Mouse (Mus musculus): ENCODE data around the gene Iqck. TPM values are rescaled to one million over a fixed set of nuclear protein-coding genes. Genes with fewer than 3 reads are reported as not detected.

Iqck gene
- polyA plus RNA-seq, 1 experiment from 2014 or later, result 3.8 TPM

DNA sequence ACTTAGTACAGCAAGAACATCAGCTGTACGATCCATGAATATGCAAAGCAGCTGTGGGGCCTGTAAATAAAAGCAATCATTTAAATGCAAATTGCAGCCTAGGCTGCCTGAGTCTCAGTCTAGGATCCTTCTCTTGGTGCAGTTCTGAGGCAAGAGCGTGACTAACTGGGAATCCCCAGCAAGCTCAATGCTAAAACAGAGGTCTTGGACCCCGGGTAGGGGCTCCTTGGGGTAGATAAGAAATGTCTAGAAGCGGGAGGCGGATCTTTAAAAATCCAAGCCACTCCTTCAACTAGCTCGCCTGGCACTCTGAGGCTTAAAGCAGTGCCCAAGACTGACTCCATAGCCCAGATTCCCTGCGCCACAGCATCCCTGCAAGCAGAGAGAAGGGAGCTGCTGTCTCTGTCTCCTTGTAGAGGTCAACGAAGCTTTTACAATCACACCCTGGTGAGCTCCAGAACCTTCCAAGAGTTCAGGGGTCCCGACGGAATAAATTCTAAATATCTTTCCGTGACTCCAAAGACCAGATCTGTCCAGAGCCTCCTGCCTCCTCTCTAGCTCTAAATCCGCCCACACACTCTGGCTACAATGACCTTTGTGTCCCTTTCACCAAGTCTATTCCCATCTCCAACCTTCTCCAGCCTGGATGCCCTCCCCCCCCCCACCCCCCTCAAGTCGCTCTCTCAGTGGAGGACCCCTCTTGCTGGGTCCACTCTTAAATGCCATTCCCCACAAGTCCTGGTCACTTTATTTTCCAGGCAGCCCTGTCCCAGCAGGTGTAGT lies 137.3 kb downstream of the Iqck start:
- Histone ChIP-seq H3K4me2 (ENCODE audit: low read length) (peak overlapping the region; percentile 89), H3K4me3 (ENCODE audit: low read length) (peak overlapping the region; percentile 64), H3K27ac (ENCODE audit: low read depth, low read length) (peak overlapping the region; percentile 58), H3K36me3 (ENCODE audit: control insufficient read depth, insufficient read depth, low read length) (no peaks in the 10 kb centered on the region), H3K9ac (ENCODE audit: low read depth, low read length) (peak overlapping the region; percentile 35), H3K9me3 (ENCODE audit: control insufficient read depth, low read length) (no peaks in the 10 kb centered on the region), H3K4me1 (ENCODE audit: control insufficient read depth, insufficient read depth, low read depth, low read length) (peaks cover 56% of the 10 kb centered on the region), H3K27me3 (replicated peaks; ENCODE audit: control insufficient read depth, insufficient read depth, low read length) (no peaks in the 10 kb centered on the region)
- ATAC-seq, result peak; percentile 21
- 12% methylated on average over 13 of the region's 13 CpGs for whole genome bisulfite sequencing

DNA sequence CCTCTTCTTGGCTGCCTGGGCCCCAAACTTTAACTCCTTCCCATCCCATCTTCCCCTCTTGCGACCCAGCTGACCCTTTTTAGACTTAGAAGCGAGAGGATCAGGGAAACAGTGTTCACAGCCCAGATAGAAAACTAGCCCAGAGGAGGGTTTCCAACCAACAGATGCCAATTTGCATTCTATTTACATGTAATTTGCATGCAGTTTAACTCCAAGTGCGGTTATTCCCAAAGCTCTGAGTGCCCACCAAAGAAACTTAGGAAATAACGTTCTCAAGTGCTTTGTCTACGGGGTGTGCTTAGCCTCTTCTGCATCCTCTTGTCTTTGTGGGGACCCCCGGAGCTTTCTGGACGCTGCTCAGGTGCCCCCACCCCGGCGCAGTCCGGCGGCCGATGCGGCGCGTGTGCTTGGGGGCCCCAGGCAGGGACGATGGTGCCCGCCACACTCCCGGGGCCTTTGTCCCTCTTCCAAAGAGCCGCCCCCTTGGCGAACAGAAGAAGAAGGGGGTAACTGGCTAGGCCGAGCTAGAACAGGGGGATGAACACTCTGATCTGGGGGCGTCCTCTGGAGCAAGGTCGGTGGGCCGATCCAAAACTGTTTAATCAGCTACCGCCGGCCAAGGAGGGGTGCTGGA lies 138.2 kb downstream of the Iqck start:
- Histone ChIP-seq H3K4me3 (ENCODE audit: low read length) (peak overlapping the region; percentile 64), H3K9me3 (ENCODE audit: control insufficient read depth, low read length) (no peaks in the 10 kb centered on the region), H3K9ac (ENCODE audit: low read depth, low read length) (peak overlapping the region; percentile 79), H3K36me3 (ENCODE audit: control insufficient read depth, insufficient read depth, low read length) (no peaks in the 10 kb centered on the region), H3K4me2 (ENCODE audit: low read length) (peak overlapping the region; percentile 89), H3K27ac (ENCODE audit: low read depth, low read length) (peak overlapping the region; percentile 64), H3K27me3 (replicated peaks; ENCODE audit: control insufficient read depth, insufficient read depth, low read length) (no peaks in the 10 kb centered on the region), H3K4me1 (ENCODE audit: control insufficient read depth, insufficient read depth, low read depth, low read length) (peaks cover 56% of the 10 kb centered on the region)
- peak; percentile 15; the same call in 1 of the 2 replicates for ATAC-seq
- 1% methylated on average over 26 of the region's 26 CpGs for WGBS

DNA sequence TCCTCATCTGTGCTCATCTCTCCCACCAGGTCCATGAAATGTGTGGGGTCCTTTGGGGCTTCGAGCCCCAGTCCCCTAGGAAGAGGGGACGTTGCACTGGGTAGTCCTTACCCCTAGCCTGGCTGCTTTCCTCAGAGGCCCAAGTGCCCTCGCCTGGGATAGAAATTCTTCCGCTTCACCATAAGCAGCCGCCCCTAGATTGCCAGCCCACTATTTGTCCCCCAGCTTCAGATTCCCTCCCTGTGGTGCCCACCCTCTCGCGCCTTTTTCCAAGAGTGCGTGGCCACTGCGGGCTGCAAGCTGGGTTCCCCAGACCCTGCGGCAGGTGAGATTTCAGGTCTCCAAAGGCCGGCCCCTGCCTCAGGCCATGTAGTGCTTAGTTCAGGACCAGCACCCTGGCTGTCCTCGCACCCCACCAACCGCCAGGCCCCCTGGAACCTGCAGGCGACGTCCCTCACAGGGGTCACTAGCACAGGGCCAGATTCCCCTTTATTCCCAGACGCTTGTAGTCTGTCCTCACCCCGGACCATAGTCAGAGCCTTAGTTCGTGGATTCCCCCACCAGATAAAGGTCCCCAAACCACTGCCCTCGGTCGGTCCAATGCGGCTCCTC lies 138.8 kb downstream of the Iqck start:
- H3K4me2 ChIP-seq (ENCODE audit: low read length), result peak overlapping the region; percentile 89
- peak overlapping the region; percentile 64 for H3K4me3 ChIP-seq (ENCODE audit: low read length)
- ATAC-seq, result peak; percentile 6
- 0% methylated on average over 20 of the region's 21 CpGs for whole genome bisulfite sequencing
- peak overlapping the region; percentile 64 for H3K27ac ChIP-seq (ENCODE audit: low read depth, low read length)
- H3K9ac ChIP-seq (ENCODE audit: low read depth, low read length), result peak overlapping the region; percentile 79
- H3K4me1 ChIP-seq (ENCODE audit: control insufficient read depth, insufficient read depth, low read depth, low read length), result peaks cover 56% of the 10 kb centered on the region
- H3K9me3 ChIP-seq (ENCODE audit: control insufficient read depth, low read length), result no peaks in the 10 kb centered on the region
- H3K36me3 ChIP-seq (ENCODE audit: control insufficient read depth, insufficient read depth, low read length), result no peaks in the 10 kb centered on the region
- no peaks in the 10 kb centered on the region for H3K27me3 ChIP-seq (replicated peaks; ENCODE audit: control insufficient read depth, insufficient read depth, low read length)

DNA sequence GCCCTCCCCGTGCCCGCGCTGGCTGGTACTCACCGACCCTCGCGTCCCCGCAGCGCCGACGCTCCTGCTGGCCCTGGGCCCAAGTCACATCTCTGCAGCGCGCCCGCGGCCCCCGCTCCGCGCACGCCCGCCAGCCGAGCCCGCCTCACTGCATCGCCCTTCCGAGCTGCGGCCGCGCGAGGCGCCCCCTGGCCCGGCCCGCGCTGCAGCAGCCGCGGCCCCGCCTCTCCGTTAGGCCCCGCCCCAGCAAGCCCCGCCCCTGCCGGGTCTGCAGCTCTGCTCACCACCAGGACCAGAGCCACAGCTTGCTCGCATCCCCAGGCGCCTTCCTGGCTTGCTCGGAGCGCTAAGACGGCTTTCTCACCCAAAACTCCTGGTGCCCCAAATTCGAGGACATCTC lies 139.5 kb downstream of the Iqck start, which contains the start of gene Gprc5b:
Gprc5b (minus strand) TSS at position 205 of the 400 bp plus-strand sequence.
- H3K27me3 ChIP-seq (replicated peaks; ENCODE audit: control insufficient read depth, insufficient read depth, low read length), result no peaks in the 10 kb centered on the region
- H3K27ac ChIP-seq (ENCODE audit: low read depth, low read length), result peak within 1 kb of the TSS; percentile 64
- peak within 1 kb of the TSS; percentile 64 for H3K4me3 ChIP-seq (ENCODE audit: low read length)
- peak within 1 kb of the TSS; percentile 79 for H3K9ac ChIP-seq (ENCODE audit: low read depth, low read length)
- ATAC-seq, result peak; percentile 86
- WGBS, result under 1% methylated on average over 21 of the region's 44 CpGs
- H3K4me1 ChIP-seq (ENCODE audit: control insufficient read depth, insufficient read depth, low read depth, low read length), result peaks cover 54% of the 10 kb centered on the region
- H3K9me3 ChIP-seq (ENCODE audit: control insufficient read depth, low read length), result no peaks in the 10 kb centered on the region
- peak within 1 kb of the TSS; percentile 89 for H3K4me2 ChIP-seq (ENCODE audit: low read length)
- H3K36me3 ChIP-seq (ENCODE audit: control insufficient read depth, insufficient read depth, low read length), result no peaks in the 10 kb centered on the region

DNA sequence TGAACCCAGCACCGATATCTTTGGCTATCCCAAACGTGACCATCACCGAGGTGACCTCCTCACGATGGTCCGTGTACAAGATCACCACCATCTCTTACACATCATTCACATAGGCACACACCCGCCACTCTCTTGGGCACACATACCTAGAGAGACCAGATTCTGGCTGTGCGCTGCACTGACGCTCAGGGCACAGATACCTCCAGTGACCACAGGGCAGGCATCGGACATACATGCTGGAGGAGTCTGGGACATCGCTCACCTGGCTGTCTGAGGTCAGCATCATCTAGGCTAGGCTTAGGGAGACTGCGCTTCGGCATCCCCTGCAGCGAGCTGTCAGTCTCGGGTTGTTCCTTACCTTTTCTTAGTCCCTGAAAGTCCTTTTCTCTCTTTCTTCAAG lies 140.1 kb downstream of the Iqck start:
- H3K4me2 ChIP-seq (ENCODE audit: low read length), result peak overlapping the region; percentile 89
- 8% methylated on average over 14 of the region's 14 CpGs for WGBS
- H3K27ac ChIP-seq (ENCODE audit: low read depth, low read length), result no peak overlapping the region
- peak overlapping the region; percentile 64 for H3K4me3 ChIP-seq (ENCODE audit: low read length)
- H3K9me3 ChIP-seq (ENCODE audit: control insufficient read depth, low read length), result no peaks in the 10 kb centered on the region
- peaks cover 48% of the 10 kb centered on the region for H3K4me1 ChIP-seq (ENCODE audit: control insufficient read depth, insufficient read depth, low read depth, low read length)
- no peaks in the 10 kb centered on the region for H3K27me3 ChIP-seq (replicated peaks; ENCODE audit: control insufficient read depth, insufficient read depth, low read length)
- peak overlapping the region; percentile 79; the same call in 1 of the 2 replicates for H3K9ac ChIP-seq (ENCODE audit: low read depth, low read length)
- H3K36me3 ChIP-seq (ENCODE audit: control insufficient read depth, insufficient read depth, low read length), result no peaks in the 10 kb centered on the region
- ATAC-seq, result peak; percentile 34

DNA sequence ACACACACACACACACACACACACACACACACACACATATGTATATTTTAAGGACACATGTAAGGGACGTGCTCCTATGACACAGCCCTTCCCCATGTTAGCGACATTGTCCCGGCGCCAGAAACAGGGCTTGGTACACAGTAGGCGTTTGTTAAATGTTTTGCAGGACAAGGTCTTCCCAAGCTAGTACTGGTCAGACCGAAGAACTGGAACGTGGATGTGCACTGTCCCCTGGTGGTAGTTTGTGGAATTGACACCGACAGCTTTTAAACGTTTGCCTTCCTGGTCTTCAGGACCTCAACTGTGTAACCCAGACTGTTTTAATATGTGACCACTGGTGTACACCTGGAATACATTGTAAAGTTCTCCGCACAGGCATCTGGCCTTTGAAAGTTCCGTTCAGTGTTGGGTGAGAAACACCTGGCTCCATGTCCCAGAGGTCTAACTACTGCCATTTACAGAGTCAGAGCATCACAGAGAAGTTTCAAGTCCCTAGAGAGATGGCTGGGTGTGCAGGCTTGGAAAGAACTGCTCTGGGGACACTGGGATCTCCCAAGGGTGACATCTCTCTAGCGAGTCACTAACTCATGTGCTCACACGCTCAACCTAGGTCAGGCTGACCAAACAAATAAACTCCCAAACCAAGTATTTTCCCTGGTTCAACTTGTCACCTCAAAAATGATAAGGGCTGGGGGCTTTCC lies 140.7 kb downstream of the Iqck start:
- no peak overlapping the region for H3K9ac ChIP-seq (ENCODE audit: low read depth, low read length)
- peak; percentile 49 for ATAC-seq

DNA sequence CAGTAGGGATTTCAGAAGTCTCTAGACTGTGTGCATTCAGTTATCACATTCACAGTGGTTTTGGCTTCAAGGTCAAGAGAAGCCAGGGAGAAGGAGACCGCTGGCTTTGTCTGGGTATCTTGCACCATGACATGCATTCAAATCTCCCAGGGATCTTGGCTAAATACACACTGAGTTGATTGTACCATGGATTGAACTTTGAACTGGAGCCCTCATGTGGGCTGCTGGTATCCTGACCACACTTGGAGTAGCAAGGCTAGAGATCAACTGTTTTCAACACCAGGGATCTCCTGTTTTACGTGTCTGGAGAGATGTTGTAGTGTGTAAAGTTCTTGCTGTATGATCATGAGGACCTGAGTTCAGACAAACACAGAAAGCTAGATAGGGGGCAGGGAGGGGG lies 144.3 kb downstream of the Iqck start:
- H3K9ac ChIP-seq (ENCODE audit: low read depth, low read length), result no peak overlapping the region
- WGBS, result 78% methylated on average over 2 of the region's 2 CpGs
- no peaks in the 10 kb centered on the region for H3K36me3 ChIP-seq (ENCODE audit: control insufficient read depth, insufficient read depth, low read length)
- no peak overlapping the region for H3K4me2 ChIP-seq (ENCODE audit: low read length)
- peaks cover 8% of the 10 kb centered on the region for H3K4me1 ChIP-seq (ENCODE audit: control insufficient read depth, insufficient read depth, low read depth, low read length)
- no peak overlapping the region for H3K4me3 ChIP-seq (ENCODE audit: low read length)
- no peaks in the 10 kb centered on the region for H3K27me3 ChIP-seq (replicated peaks; ENCODE audit: control insufficient read depth, insufficient read depth, low read length)
- H3K9me3 ChIP-seq (ENCODE audit: control insufficient read depth, low read length), result no peaks in the 10 kb centered on the region
- H3K27ac ChIP-seq (ENCODE audit: low read depth, low read length), result no peak overlapping the region
- no peak for ATAC-seq

More for the DNA sequence above, 140.7 kb downstream of the Iqck start:
- peak overlapping the region; percentile 89 for H3K4me2 ChIP-seq (ENCODE audit: low read length)
- no peaks in the 10 kb centered on the region for H3K27me3 ChIP-seq (replicated peaks; ENCODE audit: control insufficient read depth, insufficient read depth, low read length)
- H3K4me3 ChIP-seq (ENCODE audit: low read length), result peak overlapping the region; percentile 64
- no peak overlapping the region for H3K27ac ChIP-seq (ENCODE audit: low read depth, low read length)
- WGBS, result 8% methylated on average over 13 of the region's 13 CpGs
- no peaks in the 10 kb centered on the region for H3K9me3 ChIP-seq (ENCODE audit: control insufficient read depth, low read length)
- peaks cover 42% of the 10 kb centered on the region for H3K4me1 ChIP-seq (ENCODE audit: control insufficient read depth, insufficient read depth, low read depth, low read length)
- no peaks in the 10 kb centered on the region for H3K36me3 ChIP-seq (ENCODE audit: control insufficient read depth, insufficient read depth, low read length)

DNA sequence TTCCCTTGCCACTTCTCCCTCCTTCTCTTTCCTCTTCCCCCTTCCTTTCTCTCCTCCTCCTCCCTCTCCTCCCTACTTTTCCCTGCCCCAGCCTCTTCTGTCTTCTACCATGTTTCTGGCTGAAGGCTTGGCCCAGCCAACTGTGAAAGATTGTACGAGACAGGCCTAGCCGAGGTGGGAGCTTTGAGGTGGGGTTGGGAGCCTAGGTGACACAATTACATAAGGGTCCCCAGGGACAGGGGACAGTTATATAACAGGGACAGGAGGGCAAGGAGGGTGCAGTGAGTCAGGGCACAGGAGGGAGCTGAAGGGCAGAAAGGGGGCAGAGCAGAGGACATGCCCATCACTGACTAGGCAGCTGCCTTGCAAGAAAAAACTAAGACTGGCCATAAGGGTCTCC lies 146.4 kb downstream of the Iqck start:
- Histone ChIP-seq H3K27me3 (replicated peaks; ENCODE audit: control insufficient read depth, insufficient read depth, low read length) (no peaks in the 10 kb centered on the region), H3K27ac (ENCODE audit: low read depth, low read length) (no peak overlapping the region), H3K4me2 (ENCODE audit: low read length) (no peak overlapping the region), H3K4me3 (ENCODE audit: low read length) (no peak overlapping the region), H3K4me1 (ENCODE audit: control insufficient read depth, insufficient read depth, low read depth, low read length) (no peaks in the 10 kb centered on the region), H3K9me3 (ENCODE audit: control insufficient read depth, low read length) (no peaks in the 10 kb centered on the region), H3K36me3 (ENCODE audit: control insufficient read depth, insufficient read depth, low read length) (no peaks in the 10 kb centered on the region), H3K9ac (ENCODE audit: low read depth, low read length) (no peak overlapping the region)
- no peak for ATAC-seq
- 56% methylated on average over 2 of the region's 2 CpGs for WGBS
